Mouse (Mus musculus): ENCODE measurements around the gene Hyal1. TPM values are rescaled to one million over a fixed set of nuclear protein-coding genes. Genes with fewer than 3 reads are reported as not detected.

Hyal1 gene
- polyA plus RNA-seq, 1 experiment from 2014 or later, result 8.5 TPM

DNA sequence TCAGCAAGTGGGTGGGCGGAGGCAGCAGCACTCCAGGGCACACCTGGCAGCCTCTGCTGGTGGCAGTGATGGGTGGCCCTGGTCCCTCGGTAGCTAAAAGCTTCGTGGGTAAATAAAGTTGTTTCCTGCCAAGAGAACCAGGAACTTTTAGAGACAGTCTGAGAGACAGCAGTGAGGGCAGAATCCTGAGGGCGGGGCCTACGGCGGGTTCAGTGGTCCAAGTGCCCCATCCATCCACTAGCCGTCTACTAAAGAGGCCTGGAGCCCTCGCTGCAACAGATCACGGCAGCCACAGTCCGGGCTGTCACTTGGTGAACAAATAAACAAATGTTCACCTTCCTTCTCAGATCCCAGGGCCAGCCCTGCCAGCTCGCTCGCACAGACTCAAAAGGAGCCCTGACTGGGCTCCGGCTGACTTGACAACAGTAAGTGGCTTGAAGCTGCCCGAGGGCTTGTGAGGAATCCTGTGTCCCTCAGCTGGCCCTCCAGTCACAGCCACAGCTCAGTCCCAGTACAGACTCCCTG, 53.2 kb downstream of the Hyal1 start:
- H3K9me3 ChIP-seq, result no peaks in the 10 kb centered on the region
- ATAC-seq (ENCODE audit: low read depth), result peak; percentile 5
- H3K9ac ChIP-seq, result peak overlapping the region; percentile 96
- peak overlapping the region; percentile 98 for H3K27ac ChIP-seq (replicated peaks)
- peak overlapping the region; percentile 99 for H3K4me2 ChIP-seq
- WGBS, result 6% methylated on average over 14 of the region's 14 CpGs
- no peaks in the 10 kb centered on the region for H3K27me3 ChIP-seq
- peaks cover 4% of the 10 kb centered on the region; the same call in 1 of the 2 replicates for H3K36me3 ChIP-seq
- peak overlapping the region; percentile 85 for H3K4me3 ChIP-seq
- H3K4me1 ChIP-seq (replicated peaks), result peaks cover 97% of the 10 kb centered on the region

GRCm38 (mm10) chr9:107630576-107630975, 53.8 kb downstream of the Hyal1 start:
- H3K4me3 ChIP-seq, result peak overlapping the region; percentile 85
- H3K27ac ChIP-seq (replicated peaks), result peak overlapping the region; percentile 98
- H3K4me2 ChIP-seq, result peak overlapping the region; percentile 99
- H3K9ac ChIP-seq, result peak overlapping the region; percentile 96
- H3K9me3 ChIP-seq, result no peaks in the 10 kb centered on the region
- peaks cover 93% of the 10 kb centered on the region for H3K4me1 ChIP-seq (replicated peaks)
- ATAC-seq (ENCODE audit: low read depth), result peak; percentile 21
- peaks cover 2% of the 10 kb centered on the region; the same call in 1 of the 2 replicates for H3K36me3 ChIP-seq
- no peaks in the 10 kb centered on the region for H3K27me3 ChIP-seq
- WGBS, result 3% methylated on average over 4 of the region's 4 CpGs

Other genes with a start within 250 kb of the Hyal1 start
- gene Hemk1, start 238.6 kb upstream of the Hyal1 start, polyA plus RNA-seq (2015; fragmentation: Nextera tagmentation; extraction: Ambion mirVana), result 13.0 and 15.0 TPM in 2 replicates
- gene 6430571L13Rik, start 236.3 kb upstream of the Hyal1 start, polyA plus RNA-seq (2015; fragmentation: Nextera tagmentation; extraction: Ambion mirVana), result 6.4 and 6.5 TPM in 2 replicates
- gene Cacna2d2, start 177.3 kb upstream of the Hyal1 start, polyA plus RNA-seq (2015; fragmentation: Nextera tagmentation; extraction: Ambion mirVana), result 8.1 and 8.6 TPM in 2 replicates
- 43.4 and 44.4 TPM in 2 replicates for gene Tmem115, start 43.0 kb upstream of the Hyal1 start, polyA plus RNA-seq (2015; fragmentation: Nextera tagmentation; extraction: Ambion mirVana)
- 33.0 and 40.1 TPM in 2 replicates for gene Cyb561d2, start 34.7 kb upstream of the Hyal1 start, polyA plus RNA-seq (2015; fragmentation: Nextera tagmentation; extraction: Ambion mirVana)
- gene Nprl2, start 34.7 kb upstream of the Hyal1 start, polyA plus RNA-seq (2015; fragmentation: Nextera tagmentation; extraction: Ambion mirVana), result 66.7 and 73.7 TPM in 2 replicates
- gene Zmynd10, start 29.6 kb upstream of the Hyal1 start, polyA plus RNA-seq (2015; fragmentation: Nextera tagmentation; extraction: Ambion mirVana), result 1.2 and 1.3 TPM in 2 replicates
- 35.4 and 39.0 TPM in 2 replicates for gene Rassf1, start 25.4 kb upstream of the Hyal1 start, polyA plus RNA-seq (2015; fragmentation: Nextera tagmentation; extraction: Ambion mirVana)
- 95.3 and 114 TPM in 2 replicates for gene Tusc2, start 13.7 kb upstream of the Hyal1 start, polyA plus RNA-seq (2015; fragmentation: Nextera tagmentation; extraction: Ambion mirVana)
- 76.8 and 77.5 TPM in 2 replicates for gene Hyal2, start 9.0 kb upstream of the Hyal1 start, polyA plus RNA-seq (2015; fragmentation: Nextera tagmentation; extraction: Ambion mirVana)
- gene Naa80, start 2.0 kb downstream of the Hyal1 start, polyA plus RNA-seq (2015; fragmentation: Nextera tagmentation; extraction: Ambion mirVana), result 15.9 and 19.0 TPM in 2 replicates
- 1.9 and 2.0 TPM in 2 replicates for gene Hyal3, start 3.9 kb downstream of the Hyal1 start, polyA plus RNA-seq (2015; fragmentation: Nextera tagmentation; extraction: Ambion mirVana)
- 13.5 and 17.4 TPM in 2 replicates for gene Ifrd2, start 10.7 kb downstream of the Hyal1 start, polyA plus RNA-seq (2015; fragmentation: Nextera tagmentation; extraction: Ambion mirVana)
- 6.5 and 9.0 TPM in 2 replicates for gene Sema3b, start 32.3 kb downstream of the Hyal1 start, polyA plus RNA-seq (2015; fragmentation: Nextera tagmentation; extraction: Ambion mirVana)
- gene Gnai2, start 58.4 kb downstream of the Hyal1 start, polyA plus RNA-seq (2015; fragmentation: Nextera tagmentation; extraction: Ambion mirVana), result 350 and 384 TPM in 2 replicates
- gene Slc38a3, start 92.6 kb downstream of the Hyal1 start, polyA plus RNA-seq (2015; fragmentation: Nextera tagmentation; extraction: Ambion mirVana), result 23.9 and 25.6 TPM in 2 replicates
- 0.96 and 2.4 TPM in 2 replicates for gene Gnat1, start 102.8 kb downstream of the Hyal1 start, polyA plus RNA-seq (2015; fragmentation: Nextera tagmentation; extraction: Ambion mirVana)
- 12.2 and 13.2 TPM in 2 replicates for gene Sema3f, start 133.5 kb downstream of the Hyal1 start, polyA plus RNA-seq (2015; fragmentation: Nextera tagmentation; extraction: Ambion mirVana)
- 252 and 279 TPM in 2 replicates for gene Rbm5, start 194.1 kb downstream of the Hyal1 start, polyA plus RNA-seq (2015; fragmentation: Nextera tagmentation; extraction: Ambion mirVana)